Mouse (Mus musculus) stomach, embryonic 15.5 days (tissue): Measurements from ENCODE around the gene 4933415F23Rik. TPM values are rescaled to one million over a fixed set of nuclear protein-coding genes. Genes with fewer than 3 reads are reported as not detected.
"Not testable (repeated sequence)": the region's sequence is repeated elsewhere in the genome, so short reads cannot be mapped to it uniquely, and the experiment has no call there.

ENCODE experiments used
- ATAC-seq: fragments of 200-750 bp; cut with Nextera tagmentation; 2 replicates; pipeline ENCODE4 v1.8.0; 2017; ENCODE audit warnings: low read depth, moderate number of reproducible peaks, moderate TSS enrichment; ENCODE audit not compliant: insufficient read depth, low FRiP score
- H3K27ac ChIP-seq: fragments of 300-500 bp; sonication (generic); 2 replicates; pipeline ENCODE4 v1.5.1; 2015; ENCODE audit warnings: mild to moderate bottlenecking, inconsistent platforms
- H3K27me3 ChIP-seq: fragments of 300-500 bp; sonication (generic); replicated peaks from 2 replicates; pipeline ENCODE4 v1.6.1; 2015; ENCODE audit warnings: inconsistent platforms
- H3K36me3 ChIP-seq: fragments of 300-500 bp; sonication (generic); 2 replicates; pipeline ENCODE4 v1.6.1; 2015; ENCODE audit warnings: inconsistent platforms
- H3K4me1 ChIP-seq: fragments of 300-500 bp; sonication (generic); 2 replicates; pipeline ENCODE4 v1.6.1; 2015; ENCODE audit warnings: inconsistent platforms
- H3K4me2 ChIP-seq: fragments of 300-500 bp; sonication (generic); 2 replicates; pipeline ENCODE4 v1.6.1; 2015; ENCODE audit warnings: mild to moderate bottlenecking, inconsistent platforms
- H3K4me3 ChIP-seq: fragments of 300-500 bp; sonication (generic); replicated peaks from 2 replicates; pipeline ENCODE4 v1.5.1; 2015; ENCODE audit warnings: inconsistent platforms
- H3K9ac ChIP-seq: fragments of 300-500 bp; sonication (generic); 2 replicates; pipeline ENCODE4 v1.6.1; 2015; ENCODE audit warnings: inconsistent platforms
- H3K9me3 ChIP-seq: fragments of 300-500 bp; sonication (generic); 2 replicates; pipeline ENCODE4 v1.6.1; 2016; ENCODE audit warnings: inconsistent platforms
- WGBS: fragments of 180-500 bp; shearing (Covaris S2); methylation state at CpG from one replicate; pipeline ENCODE4 v1.1.7; 2015; 5-methylcytosine and 5-hydroxymethylcytosine counted together
- polyA plus RNA-seq: library from polyadenylated mRNA; unstranded; fragments of >200 nt; fragmentation: Nextera tagmentation; extraction: Ambion mirVana; gene quantifications from 2 replicates; pipeline ENCODE4 v1.2.1, GENCODE M21; 2015

The 4933415F23Rik gene
- 0.06 TPM in 1 of 2 replicates, not detected in the other for polyA plus RNA-seq

DNA sequence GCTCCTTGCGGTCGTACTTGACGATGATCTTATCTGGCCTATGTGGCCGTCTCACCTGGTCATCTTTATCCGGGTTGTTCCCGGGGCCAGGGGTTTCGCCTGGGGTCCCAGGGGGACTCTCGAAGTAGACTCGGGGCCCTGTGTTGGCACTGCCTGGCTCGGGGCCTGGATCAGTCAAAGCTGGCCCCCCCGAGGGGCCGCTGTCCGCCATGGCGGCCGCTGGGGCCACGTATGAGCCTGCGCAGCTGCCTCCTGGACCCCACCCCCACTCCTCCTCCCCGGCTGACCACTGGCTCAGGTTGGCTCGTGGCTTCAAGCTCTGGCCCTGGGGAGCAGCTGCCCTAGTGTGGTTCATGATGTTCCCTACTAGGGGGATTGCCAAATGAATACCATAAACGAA lies at the start of gene 4933415F23Rik:
Gene 4933415F23Rik (minus strand): TSS at position 233 of the 400 bp plus-strand sequence.
- no peaks in the 10 kb centered on the region for H3K4me1 ChIP-seq
- H3K27me3 ChIP-seq: no peaks in the 10 kb centered on the region
- ATAC-seq: no peak
- WGBS: 93% methylated on average over 20 of the region's 20 CpGs
- H3K9me3 ChIP-seq: no peaks in the 10 kb centered on the region
- H3K27ac ChIP-seq: no peak within 1 kb of the TSS
- no peak within 1 kb of the TSS for H3K9ac ChIP-seq
- H3K36me3 ChIP-seq: no peaks in the 10 kb centered on the region
- H3K4me3 ChIP-seq: no peak within 1 kb of the TSS
- H3K4me2 ChIP-seq: no peak within 1 kb of the TSS

DNA sequence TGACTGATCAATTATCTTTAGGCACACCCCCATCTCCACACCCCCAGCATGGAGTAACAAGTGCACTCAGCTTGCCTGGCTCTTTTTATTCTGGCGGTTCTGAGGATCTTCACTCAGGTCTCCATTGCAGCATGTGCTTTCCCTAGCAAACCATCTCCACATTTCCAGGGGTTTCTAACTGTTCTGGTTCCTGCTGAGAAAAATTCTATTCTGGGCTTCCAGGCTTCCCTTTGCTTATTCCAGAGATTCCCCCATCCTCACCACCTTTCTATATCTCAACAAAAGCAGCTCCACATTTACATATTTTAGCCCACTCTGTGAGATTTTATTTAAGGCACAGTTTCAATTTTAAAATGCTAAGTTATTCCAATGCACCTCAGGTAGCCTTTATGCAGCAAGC lies 49.7 kb upstream of the 4933415F23Rik start:
- Histone ChIP-seq H3K9me3 (no peaks in the 10 kb centered on the region), H3K27ac (no peak overlapping the region), H3K4me3 (no peak overlapping the region), H3K27me3 (no peaks in the 10 kb centered on the region), H3K4me2 (no peak overlapping the region), H3K9ac (no peak overlapping the region), H3K36me3 (no peaks in the 10 kb centered on the region), H3K4me1 (no peaks in the 10 kb centered on the region)
- ATAC-seq: no peak
- WGBS: 83% methylated on average over 1 of the region's 1 CpGs

GRCm38 (mm10) chr1:23146198-23146873 lies 44.3 kb upstream of the 4933415F23Rik start:
- Histone ChIP-seq H3K27me3 (no peaks in the 10 kb centered on the region), H3K36me3 (no peaks in the 10 kb centered on the region), H3K9ac (no peak overlapping the region), H3K4me2 (no peak overlapping the region), H3K4me3 (no peak overlapping the region), H3K9me3 (no peaks in the 10 kb centered on the region), H3K4me1 (no peaks in the 10 kb centered on the region), H3K27ac (no peak overlapping the region)
- no peak for ATAC-seq
- 41% methylated on average over 5 of the region's 5 CpGs for WGBS

DNA sequence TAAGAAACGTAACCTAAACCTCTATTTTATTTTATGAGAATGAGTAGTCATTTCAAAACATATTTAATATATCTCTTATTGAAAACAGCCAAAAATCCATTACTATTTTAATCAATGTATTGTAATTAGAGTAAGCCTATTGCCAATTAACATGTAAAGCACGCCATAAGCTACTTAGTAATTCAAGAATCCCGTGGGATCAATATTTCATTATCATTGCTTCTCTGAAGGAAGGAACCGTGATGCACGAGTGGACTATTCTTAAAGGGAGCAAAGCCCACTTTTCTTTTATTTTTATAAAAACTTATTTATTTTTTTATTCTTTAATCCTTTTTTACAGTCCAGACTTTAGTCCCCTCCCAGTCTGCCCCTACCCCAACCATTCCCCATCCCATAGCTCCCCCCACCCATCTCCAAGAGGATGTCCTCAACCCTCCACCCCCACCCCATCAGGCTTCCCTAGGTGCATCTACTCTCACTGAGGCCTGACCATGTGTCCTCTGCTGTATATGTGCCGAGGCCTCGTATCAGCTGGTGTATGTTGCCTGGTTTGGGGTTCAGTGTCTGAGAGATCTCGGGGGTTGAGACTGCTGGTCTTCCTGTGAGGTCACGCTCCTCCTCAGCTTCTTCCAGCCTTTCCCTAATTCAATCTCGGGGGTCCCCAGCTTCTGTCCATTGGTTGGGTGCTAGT lies 39.2 kb upstream of the 4933415F23Rik start:
- H3K4me1 ChIP-seq: no peaks in the 10 kb centered on the region
- no peak overlapping the region for H3K27ac ChIP-seq
- no peaks in the 10 kb centered on the region for H3K36me3 ChIP-seq
- WGBS: 85% methylated on average over 10 of the region's 10 CpGs
- no peaks in the 10 kb centered on the region for H3K27me3 ChIP-seq
- no peak overlapping the region for H3K4me3 ChIP-seq
- ATAC-seq: no peak
- H3K9ac ChIP-seq: no peak overlapping the region
- no peaks in the 10 kb centered on the region for H3K9me3 ChIP-seq
- H3K4me2 ChIP-seq: no peak overlapping the region

DNA sequence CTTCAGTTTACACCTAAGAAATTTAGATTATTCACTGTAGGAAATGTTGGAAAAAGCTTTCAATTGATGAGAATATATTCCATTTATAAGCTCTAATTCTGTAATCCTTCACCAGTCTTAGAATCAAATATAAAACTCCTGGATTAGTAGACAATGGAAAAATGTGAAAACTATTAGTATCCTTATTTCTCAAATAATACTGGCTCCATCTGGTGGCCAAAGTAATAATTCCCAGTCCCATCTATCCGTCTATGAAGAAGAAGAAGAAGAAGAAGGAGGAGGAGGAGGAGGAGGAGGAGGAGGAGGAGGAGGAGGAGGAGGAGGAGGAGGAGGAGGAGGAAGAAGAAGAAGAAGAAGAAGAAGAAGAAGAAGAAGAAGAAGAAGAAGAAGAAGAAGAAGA lies 38.5 kb upstream of the 4933415F23Rik start:
- H3K36me3 ChIP-seq, ATAC-seq, H3K27ac ChIP-seq, H3K9me3 ChIP-seq, H3K4me3 ChIP-seq, H3K27me3 ChIP-seq, H3K4me1 ChIP-seq, H3K9ac ChIP-seq, H3K4me2 ChIP-seq: not testable (repeated sequence)
- WGBS: 0% methylated on average over 1 of the region's 1 CpGs

- H3K9me3 ChIP-seq: no peaks in the 10 kb centered on the region
- no peaks in the 10 kb centered on the region for H3K4me1 ChIP-seq
- ATAC-seq: no peak
- no peak overlapping the region for H3K4me3 ChIP-seq
- no peak overlapping the region for H3K4me2 ChIP-seq
- H3K27ac ChIP-seq: no peak overlapping the region
- no peaks in the 10 kb centered on the region for H3K27me3 ChIP-seq
- 54% methylated on average over 4 of the region's 4 CpGs for WGBS
- H3K9ac ChIP-seq: no peak overlapping the region
- no peaks in the 10 kb centered on the region for H3K36me3 ChIP-seq
Observed at GRCm38 (mm10) chr1:23120901-23121300, 18.8 kb upstream of the 4933415F23Rik start.

DNA sequence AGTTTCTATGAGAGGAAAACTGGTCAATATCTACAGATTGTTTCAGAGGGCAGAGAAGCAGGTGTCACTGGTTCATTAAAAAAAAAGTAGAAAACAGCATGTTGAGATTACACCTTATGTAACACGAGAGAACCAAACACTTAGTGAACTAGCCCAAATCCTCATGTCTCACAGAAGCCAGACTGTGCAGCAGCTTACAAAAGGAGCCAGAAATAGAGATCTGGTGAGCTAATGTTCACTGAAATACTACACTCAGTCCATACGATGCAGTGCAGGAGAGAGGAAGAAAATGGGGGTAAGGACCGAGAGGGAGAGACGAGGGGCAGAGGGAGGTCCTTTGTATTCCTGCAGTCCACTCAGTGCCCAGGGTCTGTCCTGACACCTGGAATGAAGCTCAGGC lies 17.4 kb upstream of the 4933415F23Rik start:
- no peaks in the 10 kb centered on the region for H3K4me1 ChIP-seq
- no peaks in the 10 kb centered on the region for H3K9me3 ChIP-seq
- no peak overlapping the region for H3K27ac ChIP-seq
- WGBS: 58% methylated on average over 4 of the region's 4 CpGs
- no peak overlapping the region for H3K9ac ChIP-seq
- no peak overlapping the region for H3K4me2 ChIP-seq
- no peak overlapping the region for H3K4me3 ChIP-seq
- no peak for ATAC-seq
- no peaks in the 10 kb centered on the region for H3K27me3 ChIP-seq
- no peaks in the 10 kb centered on the region for H3K36me3 ChIP-seq

DNA sequence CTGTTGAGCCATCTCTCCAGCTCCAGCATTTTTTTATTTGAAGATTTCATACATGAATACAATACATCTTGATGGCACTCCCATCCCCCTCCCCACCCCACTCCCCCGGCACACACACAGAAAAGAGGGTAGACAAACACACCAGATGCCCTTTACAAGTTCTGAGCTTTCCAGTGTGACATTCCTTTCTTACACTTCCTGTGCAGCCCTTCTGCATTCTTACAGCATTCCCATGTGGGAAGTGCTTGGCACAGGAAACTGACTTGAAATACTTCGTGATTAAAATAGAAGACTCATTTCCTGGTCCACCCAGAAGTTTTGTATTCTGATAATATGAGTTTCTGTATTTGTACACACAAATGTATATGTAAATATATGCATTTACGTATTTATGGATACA lies 15.4 kb upstream of the 4933415F23Rik start:
- no peaks in the 10 kb centered on the region for H3K9me3 ChIP-seq
- no peak overlapping the region for H3K4me2 ChIP-seq
- H3K36me3 ChIP-seq: no peaks in the 10 kb centered on the region
- no peak overlapping the region for H3K27ac ChIP-seq
- ATAC-seq: no peak
- no peaks in the 10 kb centered on the region for H3K27me3 ChIP-seq
- H3K9ac ChIP-seq: no peak overlapping the region
- 46% methylated on average over 3 of the region's 3 CpGs for WGBS
- H3K4me1 ChIP-seq: no peaks in the 10 kb centered on the region
- H3K4me3 ChIP-seq: no peak overlapping the region

DNA sequence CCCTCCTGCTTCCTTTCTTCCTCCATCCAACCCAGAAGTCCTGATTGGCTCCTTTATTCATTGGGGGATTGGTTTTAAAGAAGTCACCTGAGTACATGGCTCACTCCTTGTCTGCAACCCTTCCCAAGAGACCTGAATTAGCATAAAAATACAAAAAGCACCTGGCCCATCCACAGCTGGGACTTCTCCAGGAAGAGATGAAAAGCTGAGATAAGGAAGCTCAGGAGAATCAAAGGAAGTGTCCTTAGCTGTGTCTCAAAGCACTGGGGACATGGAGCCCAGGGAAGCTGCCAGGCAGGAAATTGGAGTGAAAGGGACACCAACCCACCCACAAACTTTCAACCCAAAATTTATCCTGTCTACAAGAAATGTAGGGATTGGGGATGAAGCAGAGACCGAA lies 7.1 kb upstream of the 4933415F23Rik start:
- 90% methylated on average over 1 of the region's 1 CpGs for WGBS
- Histone ChIP-seq H3K4me2 (no peak overlapping the region), H3K27me3 (no peaks in the 10 kb centered on the region), H3K36me3 (no peaks in the 10 kb centered on the region), H3K27ac (no peak overlapping the region), H3K4me1 (no peaks in the 10 kb centered on the region), H3K4me3 (no peak overlapping the region), H3K9ac (no peak overlapping the region), H3K9me3 (no peaks in the 10 kb centered on the region)
- no peak for ATAC-seq

- H3K9me3 ChIP-seq: no peaks in the 10 kb centered on the region
- H3K27ac ChIP-seq: no peak overlapping the region
- no peaks in the 10 kb centered on the region for H3K27me3 ChIP-seq
- no peak overlapping the region for H3K9ac ChIP-seq
- ATAC-seq: no peak
- H3K36me3 ChIP-seq: no peaks in the 10 kb centered on the region
- no peak overlapping the region for H3K4me3 ChIP-seq
- WGBS: 83% methylated on average over 4 of the region's 4 CpGs
- H3K4me1 ChIP-seq: no peaks in the 10 kb centered on the region
- no peak overlapping the region for H3K4me2 ChIP-seq
Observed at GRCm38 (mm10) chr1:23102881-23103280, 828 bp upstream of the 4933415F23Rik start.

- ATAC-seq: no peak
- H3K4me3 ChIP-seq: no peak overlapping the region
- no peaks in the 10 kb centered on the region for H3K36me3 ChIP-seq
- H3K9me3 ChIP-seq: no peaks in the 10 kb centered on the region
- no peak overlapping the region for H3K4me2 ChIP-seq
- no peak overlapping the region for H3K27ac ChIP-seq
- WGBS: 64% methylated on average over 1 of the region's 1 CpGs
- H3K9ac ChIP-seq: no peak overlapping the region
- H3K4me1 ChIP-seq: no peaks in the 10 kb centered on the region
- no peaks in the 10 kb centered on the region for H3K27me3 ChIP-seq
Observed at GRCm38 (mm10) chr1:23099791-23100190, 2.3 kb downstream of the 4933415F23Rik start.

- H3K4me2 ChIP-seq: no peak overlapping the region
- no peaks in the 10 kb centered on the region for H3K9me3 ChIP-seq
- no peak overlapping the region for H3K9ac ChIP-seq
- H3K4me1 ChIP-seq: no peaks in the 10 kb centered on the region
- no peaks in the 10 kb centered on the region for H3K36me3 ChIP-seq
- H3K4me3 ChIP-seq: no peak overlapping the region
- ATAC-seq: no peak
- H3K27me3 ChIP-seq: no peaks in the 10 kb centered on the region
- WGBS: 82% methylated on average over 2 of the region's 2 CpGs
- no peak overlapping the region for H3K27ac ChIP-seq
Observed at GRCm38 (mm10) chr1:23098451-23098850, 3.6 kb downstream of the 4933415F23Rik start.
